Mouse (Mus musculus) ES-E14 (cell line): Measurements from ENCODE around the gene Vmn1r158. TPM values are rescaled to one million over a fixed set of nuclear protein-coding genes. Genes with fewer than 3 reads are reported as not detected.
"Not testable (repeated sequence)": the region's sequence is repeated elsewhere in the genome, so short reads cannot be mapped to it uniquely, and the experiment has no call there.

Experiments
- DNase-seq: peaks from one replicate; pipeline ENCODE4 v3.0.0-alpha.2; 2013; ENCODE audit warnings: low read depth, low spot score
- H3K27ac ChIP-seq: 2 replicates; pipeline ENCODE4 v1.5.1; 2012; ENCODE audit warnings: low read depth, mild to moderate bottlenecking, low read length, moderate library complexity, mixed read lengths; ENCODE audit not compliant: poor library complexity, insufficient read depth, severe bottlenecking
- H3K36me3 ChIP-seq: 2 replicates; pipeline ENCODE4 v1.6.1; 2012; ENCODE audit warnings: mild to moderate bottlenecking, low read length, moderate library complexity, mixed read lengths; ENCODE audit not compliant: control insufficient read depth, poor library complexity, insufficient read depth, severe bottlenecking
- H3K4me1 ChIP-seq, 2 experiments: fragments of 150-350 bp in 1 of 2; sonication (generic) in 1 of 2; 2 replicates each; pipeline ENCODE4 v1.6.1; 2012; ENCODE audit warnings: low read length in 2 of 2, mild to moderate bottlenecking in 1 of 2, mixed read lengths in 1 of 2; ENCODE audit not compliant: control insufficient read depth in 2 of 2, insufficient read depth in 2 of 2, poor library complexity in 1 of 2
- H3K4me3 ChIP-seq, 2 experiments: fragments of 150-350 bp in 1 of 2; sonication (generic) in 1 of 2; 2 replicates each; pipeline ENCODE4 v1.5.1; 2012; ENCODE audit warnings: low read length in 2 of 2, low read depth in 1 of 2, mild to moderate bottlenecking in 1 of 2, mixed read lengths in 1 of 2; ENCODE audit not compliant: insufficient read depth in 1 of 2, poor library complexity in 1 of 2, severe bottlenecking in 1 of 2
- H3K9ac ChIP-seq: 2 replicates; pipeline ENCODE4 v1.6.1; 2012; ENCODE audit warnings: low read depth, mild to moderate bottlenecking, low read length, mixed read lengths; ENCODE audit not compliant: poor library complexity, insufficient read depth, severe bottlenecking
- H3K9me3 ChIP-seq: fragments of 150-350 bp; sonication (generic); 2 replicates; pipeline ENCODE4 v1.6.1; 2012; ENCODE audit warnings: low read depth, mild to moderate bottlenecking, low read length; ENCODE audit not compliant: control insufficient read depth, insufficient read depth
- in situ Hi-C, 2 experiments: fragments of 600-800 bp; cut with MboI; formaldehyde crosslinking; loops; one replicate each; pipeline ENCODE4 v1.15.1; 2025; ENCODE audit warnings: low sequenced_read_pairs in 2 of 2, inconsistent platforms in 1 of 2; ENCODE audit not compliant: unreplicated experiment in 2 of 2
- total RNA-seq: library from RNA; depleted of rRNA; stranded (reverse); fragments of 300-350 nt; gene quantifications from 2 replicates; pipeline ENCODE4 v1.2.3, GENCODE M21; 2012; rRNA removed

Gene Vmn1r158
- total RNA-seq, result not detected in 2 replicates

DNA sequence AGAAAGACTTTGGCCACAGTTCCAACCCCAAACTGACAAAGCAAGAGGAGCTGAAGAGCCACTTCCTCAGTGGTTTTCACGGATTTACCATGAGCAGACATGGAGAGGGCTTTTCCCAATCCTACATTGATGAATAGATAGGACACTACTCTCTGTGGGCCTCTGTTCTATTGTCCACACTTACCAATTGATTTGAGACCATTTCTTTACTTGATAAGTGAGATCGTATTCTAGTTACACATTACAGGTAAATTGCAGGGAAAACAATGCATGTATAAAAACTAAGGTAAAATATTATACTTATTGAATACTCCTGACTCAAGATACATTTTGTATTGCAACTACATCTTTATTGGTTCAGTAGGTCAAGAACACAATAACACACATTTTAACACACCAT is at the start of gene Vmn1r158:
Gene Vmn1r158, minus strand, starts transcription at position 101 of the 400 bp plus-strand sequence.
- in situ Hi-C loops, H3K9ac ChIP-seq, H3K36me3 ChIP-seq, H3K27ac ChIP-seq, DNase-seq, H3K4me3 ChIP-seq, H3K4me1 ChIP-seq, H3K9me3 ChIP-seq: not testable (repeated sequence)

DNA sequence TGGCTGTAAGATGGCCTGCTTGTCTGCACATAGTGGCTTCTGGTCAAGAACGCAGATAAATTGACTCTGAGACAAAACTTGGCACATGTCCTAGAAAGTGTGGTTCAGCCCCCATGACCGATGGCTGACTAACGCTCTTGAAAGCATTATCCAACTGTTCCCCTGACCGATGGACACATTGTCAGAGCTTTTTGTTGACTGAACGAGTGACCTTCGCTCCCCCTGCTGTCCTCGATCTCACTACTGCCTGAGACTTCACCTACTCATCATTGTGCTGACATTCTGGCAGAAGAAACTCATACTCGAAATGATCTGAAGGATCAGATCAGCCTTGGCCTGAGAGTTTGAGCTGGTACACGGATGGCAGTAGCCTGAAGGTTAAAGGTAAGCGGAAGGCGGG is 14.6 kb downstream of the Vmn1r158 start:
- H3K9me3 ChIP-seq, DNase-seq, H3K27ac ChIP-seq, H3K4me1 ChIP-seq, H3K36me3 ChIP-seq, in situ Hi-C loops, H3K4me3 ChIP-seq, H3K9ac ChIP-seq: not testable (repeated sequence)

DNA sequence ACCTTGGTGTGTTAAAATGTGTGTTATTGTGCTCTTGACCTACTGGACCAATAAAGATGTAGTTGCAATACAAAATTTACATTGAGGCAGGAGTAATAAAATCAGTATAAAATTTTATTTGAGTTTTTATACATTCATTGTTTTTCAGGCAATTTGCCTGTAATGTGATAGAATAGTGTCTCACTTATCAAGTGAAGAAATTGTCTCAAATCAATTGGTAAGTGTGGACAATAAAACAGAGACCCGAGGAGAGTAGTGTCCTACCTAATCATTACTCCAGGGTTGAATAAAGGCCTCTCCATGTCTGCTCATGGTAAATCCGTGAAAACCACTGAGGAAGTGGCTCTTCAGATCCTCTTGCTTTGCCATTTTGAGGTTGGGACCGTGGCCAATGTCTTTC is 29.2 kb downstream of the Vmn1r158 start, which contains the start of gene Vmn1r157:
Gene Vmn1r157, plus strand, starts transcription at position 301 of the 400 bp plus-strand sequence.
- in situ Hi-C loops, H3K36me3 ChIP-seq, H3K27ac ChIP-seq, H3K4me3 ChIP-seq, DNase-seq, H3K9me3 ChIP-seq, H3K9ac ChIP-seq, H3K4me1 ChIP-seq: not testable (repeated sequence)

Other genes starting within 250 kb of the Vmn1r158 start
- not detected in 2 replicates for gene Gm4201, start 225.4 kb downstream of the Vmn1r158 start, total RNA-seq
- not detected in 2 replicates for gene Gm4565, start 202.7 kb downstream of the Vmn1r158 start, total RNA-seq
- gene Vmn1r155, start 132.8 kb downstream of the Vmn1r158 start, total RNA-seq, result not detected in 2 replicates
- gene Gm8693, start 98.5 kb downstream of the Vmn1r158 start, total RNA-seq, result not detected in 2 replicates
- gene Gm4567, start 71.1 kb downstream of the Vmn1r158 start, total RNA-seq, result not detected in 2 replicates
- gene Vmn1r157, start 29.1 kb downstream of the Vmn1r158 start, total RNA-seq, result not detected in 2 replicates
- not detected in 2 replicates for gene Vmn1r159, start 52.8 kb upstream of the Vmn1r158 start, total RNA-seq
- not detected in 2 replicates for gene Vmn1r160, start 80.4 kb upstream of the Vmn1r158 start, total RNA-seq
- gene Gm4214, start 193.9 kb upstream of the Vmn1r158 start, total RNA-seq, result not detected in 2 replicates
- gene Gm4216, start 229.1 kb upstream of the Vmn1r158 start, total RNA-seq, result not detected in 2 replicates